Mouse (Mus musculus): ENCODE data around the gene Hsd17b11.

GRCm38 (mm10) chr5:104010261-104010660 lies 11.5 kb downstream of the Hsd17b11 start:
- TF ChIP-seq GATA1 (IDR thresholded peaks at IDR 0.05; ENCODE audit: low read length) (no peak), TAL1 (IDR thresholded peaks at IDR 0.05; ENCODE audit: low read length) (no peak)
